Mouse (Mus musculus) brain, embryonic 18.5 days (tissue): Measurements from ENCODE around the gene Cd2.

Experiments used
- DNase-seq: peaks from one replicate; pipeline ENCODE4 v3.0.0-alpha.2; 2012; ENCODE audit warnings: low read depth, low spot score

The Cd2 gene

GRCm38 (mm10) chr3:101293571-101294135, 5.9 kb upstream of the Cd2 start:
- no peak for DNase-seq

- DNase-seq = no peak
Measured at GRCm38 (mm10) chr3:101292611-101293010, 4.9 kb upstream of the Cd2 start.

GRCm38 (mm10) chr3:101290587-101291520, 3.1 kb upstream of the Cd2 start:
- no peak for DNase-seq

- no peak for DNase-seq
Measured at GRCm38 (mm10) chr3:101290036-101290435, 2.3 kb upstream of the Cd2 start.

- no peak for DNase-seq
Measured at GRCm38 (mm10) chr3:101289406-101289805, 1.7 kb upstream of the Cd2 start.

GRCm38 (mm10) chr3:101286336-101287325, 1.1 kb downstream of the Cd2 start:
- DNase-seq = no peak

- no peak for DNase-seq
Measured at GRCm38 (mm10) chr3:101285851-101286250, 1.9 kb downstream of the Cd2 start.

GRCm38 (mm10) chr3:101285021-101285615, 2.6 kb downstream of the Cd2 start:
- DNase-seq = no peak

GRCm38 (mm10) chr3:101283869-101284706, 3.7 kb downstream of the Cd2 start:
- no peak for DNase-seq

GRCm38 (mm10) chr3:101283441-101283840, 4.3 kb downstream of the Cd2 start:
- no peak for DNase-seq

- DNase-seq = no peak
Measured at GRCm38 (mm10) chr3:101282556-101283180, 5.1 kb downstream of the Cd2 start.

- DNase-seq = no peak
Measured at GRCm38 (mm10) chr3:101281841-101282240, 5.9 kb downstream of the Cd2 start.

GRCm38 (mm10) chr3:101280348-101281311, 7.1 kb downstream of the Cd2 start:
- DNase-seq = no peak

GRCm38 (mm10) chr3:101279561-101279960, 8.2 kb downstream of the Cd2 start:
- DNase-seq = no peak

GRCm38 (mm10) chr3:101278396-101278795, 9.3 kb downstream of the Cd2 start:
- DNase-seq = no peak

GRCm38 (mm10) chr3:101277830-101278229, 9.9 kb downstream of the Cd2 start:
- no peak for DNase-seq

GRCm38 (mm10) chr3:101276501-101277320, 11.0 kb downstream of the Cd2 start:
- DNase-seq = no peak
